Mouse (Mus musculus) hindlimb bud, embryonic 11.5 days (tissue): ENCODE measurements at regions not wholly inside any gene's neighbourhood (a gene's known extent, or its start where the extent isn't known, plus 50 kb on each side); places are given as distances from the start of the nearest gene placed in this dataset.

Source experiments
- DNase-seq: peaks from one replicate; pipeline ENCODE4 v3.0.0-alpha.2; 2012; ENCODE audit warnings: low read depth, low spot score; ENCODE audit errors: extremely low spot score

DNA sequence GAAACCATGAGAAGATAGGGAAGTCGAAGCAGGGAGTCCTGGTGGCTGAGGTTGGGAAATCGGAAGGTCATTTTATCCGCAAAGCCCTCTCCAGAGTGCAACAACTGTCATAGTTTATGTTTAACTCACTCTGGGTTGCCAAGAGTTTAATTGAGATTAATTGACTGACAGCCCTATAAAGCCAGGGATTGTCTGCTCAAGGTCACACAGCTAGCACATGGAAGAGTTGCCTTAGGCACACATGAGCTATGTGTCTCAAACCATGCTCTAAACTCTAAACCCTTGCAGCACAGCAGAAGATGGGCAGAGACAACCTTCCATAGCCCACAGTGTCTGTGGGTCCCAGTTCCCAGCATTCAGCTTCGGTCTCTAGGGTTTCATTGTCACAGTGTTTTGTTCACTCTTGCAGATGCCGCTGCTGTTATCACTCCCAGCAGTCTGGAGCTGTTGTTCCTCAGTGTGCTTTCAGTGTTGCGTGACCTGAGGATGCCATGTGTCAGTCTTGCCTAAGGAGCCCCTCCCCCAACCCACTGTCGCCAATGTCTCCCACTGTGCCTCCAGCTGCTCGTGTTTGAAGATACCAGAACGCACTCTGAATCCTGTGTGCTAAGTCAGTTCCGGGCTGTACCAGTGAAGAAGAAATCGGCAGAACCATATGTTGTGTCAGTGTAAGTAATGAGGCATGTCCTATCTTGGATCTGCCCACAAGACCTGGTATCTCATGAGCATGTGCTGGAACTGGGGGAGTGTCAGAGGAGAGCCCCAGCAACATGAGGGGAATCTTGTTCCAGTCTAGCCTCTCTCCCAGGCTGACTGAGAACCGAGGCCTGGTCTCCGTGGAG lies 179.5 kb upstream of the Klf4 start:
- no peak for DNase-seq

DNA sequence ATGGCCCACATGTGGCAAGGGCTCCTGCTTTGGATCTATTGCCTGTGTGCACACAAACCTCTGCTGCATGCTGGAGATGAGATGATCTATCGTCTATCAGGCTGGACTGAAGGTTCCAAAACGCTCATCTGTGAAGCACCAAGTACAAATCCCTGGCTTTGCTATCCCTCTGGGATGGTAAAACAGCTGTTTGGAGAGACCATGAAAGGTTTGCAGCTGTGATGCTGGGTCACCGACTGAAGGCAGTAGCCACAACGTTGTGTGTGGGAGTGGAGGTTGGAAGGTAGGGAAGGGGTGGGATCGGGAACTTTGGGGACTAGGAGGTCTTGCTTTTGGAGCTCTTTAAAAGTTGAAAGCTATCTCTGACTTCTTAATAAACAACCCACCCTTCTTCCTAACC lies 178.2 kb upstream of the Klf4 start:
- DNase-seq: no peak

DNA sequence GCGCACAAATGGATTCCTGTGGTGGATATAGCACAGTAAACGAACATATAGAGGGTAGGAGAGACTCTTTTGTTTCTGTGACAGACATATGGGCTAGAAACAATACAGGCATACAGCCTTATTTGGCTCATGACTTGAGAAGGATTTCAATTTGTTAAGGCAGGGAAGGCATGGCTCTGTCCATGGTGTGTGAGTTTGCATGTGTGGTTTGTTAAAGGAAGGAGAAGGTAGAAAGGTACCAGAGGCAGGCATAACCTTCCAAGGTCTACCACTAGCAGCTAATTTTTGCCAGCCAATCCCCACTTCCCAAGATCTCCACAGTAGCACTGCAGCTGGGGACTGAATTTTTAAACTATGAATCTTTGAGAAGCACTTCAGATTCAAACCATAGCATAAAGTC lies 176.5 kb upstream of the Klf4 start:
- no peak for DNase-seq

DNA sequence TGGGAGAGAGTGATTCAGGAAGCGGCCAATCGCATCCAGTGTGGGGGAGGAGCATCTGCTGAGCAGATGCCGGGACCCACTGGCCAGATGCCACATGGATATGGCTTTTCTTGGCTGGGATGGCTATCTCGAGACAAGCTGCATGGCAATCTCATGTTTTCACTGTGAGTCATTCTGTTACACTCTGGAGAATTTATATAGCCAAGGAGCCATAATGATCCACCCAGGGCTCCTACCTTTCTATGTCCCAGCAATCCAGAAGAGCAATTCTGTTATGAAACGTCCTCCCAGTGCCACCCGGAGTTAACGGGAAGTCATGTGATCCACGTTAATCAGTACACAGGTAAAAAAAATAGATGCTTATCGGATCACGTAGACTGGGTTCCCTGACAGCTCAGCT lies 175.7 kb upstream of the Klf4 start:
- DNase-seq: no peak

DNA sequence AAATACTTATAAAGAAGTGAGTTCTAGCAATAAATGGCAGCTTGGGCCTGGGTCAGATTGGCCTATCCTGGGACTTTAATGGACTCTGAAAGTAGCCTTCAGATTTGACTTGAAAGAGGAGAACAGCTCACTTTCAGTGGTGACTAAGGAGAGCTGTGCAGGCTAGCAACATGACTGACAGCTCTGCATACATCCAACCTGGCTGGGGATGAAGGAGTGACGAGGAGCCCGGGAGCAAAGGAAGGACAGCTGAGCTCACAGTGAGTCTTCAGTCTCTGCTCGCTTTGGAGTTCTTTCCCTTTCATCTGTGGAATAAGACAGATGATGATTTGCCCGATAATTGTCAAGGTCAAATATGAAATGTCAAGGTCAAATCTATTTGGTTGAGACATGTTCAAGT lies 172.7 kb upstream of the Klf4 start:
- no peak for DNase-seq

DNA sequence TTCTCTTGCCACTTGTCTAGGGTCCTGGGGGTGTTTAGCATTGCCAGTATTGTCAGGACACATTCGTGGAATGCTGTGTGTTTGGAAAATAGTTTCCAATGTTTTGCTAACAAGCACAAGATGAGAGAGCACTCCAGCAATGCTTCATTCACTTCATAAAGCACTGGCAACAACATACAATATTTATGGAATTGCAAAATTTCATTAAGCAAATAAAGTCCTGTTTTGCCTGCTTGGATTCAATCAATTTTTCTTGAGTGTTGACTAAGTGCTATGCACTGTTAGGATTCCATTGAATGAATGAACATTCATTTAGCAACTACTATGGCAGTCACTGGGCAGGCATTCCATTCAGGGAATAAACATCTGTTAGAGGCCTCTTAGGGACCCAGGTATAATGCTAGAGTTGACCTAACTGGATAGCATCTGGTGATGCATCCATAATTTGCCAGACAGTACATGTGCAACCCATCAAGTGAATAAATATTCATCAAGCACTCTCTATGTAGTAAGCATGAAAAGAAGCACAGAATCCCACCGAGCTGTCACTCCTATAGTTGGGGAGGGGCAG lies 171.2 kb upstream of the Klf4 start:
- DNase-seq: no peak

DNA sequence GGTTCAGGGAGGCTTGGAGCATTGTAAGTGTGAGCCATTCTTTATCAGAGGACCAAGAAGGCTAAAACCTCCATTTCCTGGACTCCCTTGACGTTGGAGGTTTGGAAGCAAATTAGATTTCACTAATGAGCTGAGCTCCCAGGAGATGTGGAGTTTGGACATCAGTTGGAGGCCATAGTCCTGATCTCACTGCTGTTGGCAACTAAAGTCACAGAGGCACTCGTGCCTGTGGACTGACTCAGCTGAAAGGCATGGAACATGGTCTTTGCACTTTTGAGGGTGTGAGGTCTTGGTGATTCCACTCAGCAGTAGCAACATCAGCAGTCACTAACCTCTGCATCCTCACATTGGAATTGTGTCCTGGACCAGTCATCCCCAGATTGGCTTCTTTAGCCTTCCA lies 169.1 kb upstream of the Klf4 start:
- DNase-seq: no peak

DNA sequence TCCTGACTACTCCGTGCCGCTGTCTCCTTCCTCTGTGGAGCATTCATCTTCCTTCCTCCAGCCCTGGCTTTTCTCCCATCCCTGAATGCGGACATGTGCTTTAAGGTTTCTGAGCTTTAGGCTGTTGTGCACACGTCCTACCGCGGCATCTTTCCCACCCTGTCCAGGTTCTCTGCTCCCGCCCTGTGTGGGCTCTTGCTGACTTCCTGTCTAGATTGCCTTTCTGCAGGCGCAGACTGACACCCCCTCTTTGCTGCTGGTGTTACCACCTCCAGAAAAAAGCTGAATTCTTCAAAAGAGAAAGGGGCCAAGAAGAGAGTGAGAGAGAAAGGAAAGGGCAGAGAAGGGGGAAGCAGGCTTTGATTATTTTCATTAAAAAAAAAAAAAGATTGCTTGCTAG lies 167.7 kb upstream of the Klf4 start:
- no peak for DNase-seq

DNA sequence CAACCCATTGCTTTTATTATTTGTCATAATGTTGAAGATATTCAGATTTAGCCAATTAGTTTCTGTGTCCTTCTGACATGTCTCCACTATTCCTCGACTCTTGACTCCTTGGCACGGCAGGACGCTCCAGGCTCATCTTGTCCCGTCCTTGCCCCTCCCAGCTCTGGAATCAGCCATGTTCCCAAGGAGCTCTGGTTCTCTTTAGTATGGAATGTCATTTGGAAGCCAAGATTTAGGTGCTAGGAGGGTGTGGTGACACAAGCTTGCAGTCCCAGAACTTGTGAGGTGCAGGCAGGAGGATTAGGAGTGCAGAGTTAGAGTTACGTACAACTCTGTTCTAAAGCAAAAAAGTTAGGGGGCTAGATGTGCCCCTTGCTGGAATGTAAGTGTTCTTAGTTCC lies 166.9 kb upstream of the Klf4 start:
- no peak for DNase-seq

DNA sequence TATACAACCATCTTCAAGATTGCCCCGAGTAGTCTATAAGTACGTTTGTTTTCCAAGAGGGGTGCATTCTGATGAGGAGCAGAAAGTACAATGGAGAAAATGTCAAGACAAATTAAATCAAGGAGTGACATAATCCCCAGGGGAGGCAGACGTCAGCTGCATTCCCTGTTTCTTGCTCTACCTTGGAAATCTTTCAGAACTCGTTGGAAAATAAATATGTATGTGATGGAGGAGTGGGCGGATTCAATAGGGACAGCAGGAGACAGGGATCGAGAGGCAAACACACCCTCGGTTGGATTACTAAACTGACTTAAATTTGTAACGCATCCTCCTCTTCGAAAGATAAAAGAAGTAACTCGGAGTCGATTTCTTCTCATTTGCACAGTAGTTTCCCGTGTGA lies 164.8 kb upstream of the Klf4 start:
- no peak for DNase-seq

DNA sequence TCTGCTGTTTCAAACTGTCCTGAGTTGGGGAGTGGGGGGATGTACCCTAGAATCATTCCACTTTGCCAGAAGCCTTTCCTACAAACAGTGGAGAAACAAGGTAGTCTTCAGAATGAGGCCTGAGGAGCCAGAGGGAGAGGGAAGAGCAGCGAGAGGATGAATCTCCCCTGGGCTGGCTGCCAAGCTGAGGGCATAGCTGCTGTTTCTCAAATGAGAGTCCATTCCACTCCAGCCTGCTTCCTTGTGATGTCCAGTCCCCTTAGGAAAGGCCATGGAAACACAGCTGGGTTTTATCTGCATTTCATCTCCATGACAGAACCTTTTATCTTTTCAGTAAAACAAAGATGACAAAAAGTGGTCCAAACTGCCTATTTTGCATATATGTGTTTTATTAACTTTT lies 164.2 kb upstream of the Klf4 start:
- DNase-seq: no peak

DNA sequence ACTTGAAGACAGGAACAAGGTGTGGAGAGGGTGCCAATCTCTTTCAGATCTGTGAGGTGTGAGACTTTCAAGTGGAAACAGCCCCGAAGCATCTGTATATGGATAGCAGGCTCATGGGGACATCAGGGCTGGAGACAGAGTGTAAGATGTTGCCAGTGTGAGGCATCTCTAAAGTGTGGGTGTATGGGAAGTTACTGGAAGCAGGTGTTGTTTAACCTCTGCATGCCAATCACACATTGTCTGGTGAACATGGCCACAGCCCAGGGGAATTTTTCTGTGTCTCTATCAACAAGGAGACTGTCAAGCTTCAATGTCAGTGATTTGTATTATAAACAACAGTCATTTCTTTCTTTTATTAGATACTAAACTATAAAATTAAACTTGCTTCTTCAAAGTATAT lies 163.0 kb upstream of the Klf4 start:
- DNase-seq: no peak

DNA sequence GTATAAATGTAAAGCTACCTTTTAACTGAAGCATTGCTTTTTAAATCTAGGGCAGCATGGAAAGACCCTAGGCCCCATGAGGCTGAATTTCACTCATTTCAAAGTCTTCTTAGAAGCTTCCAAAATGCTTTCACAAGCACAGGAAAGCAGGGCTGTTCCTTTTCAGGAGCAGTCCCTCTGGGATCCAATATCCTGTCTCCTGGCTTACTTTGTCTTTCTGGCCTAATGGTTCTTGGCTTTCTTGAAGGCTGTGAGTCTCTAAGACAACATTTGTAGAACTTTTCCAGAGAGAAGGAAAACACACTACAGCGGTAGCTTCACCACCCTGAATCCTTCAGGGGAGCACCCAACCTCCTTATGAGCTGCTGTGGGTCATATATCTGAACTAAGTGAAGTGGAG lies 157.2 kb upstream of the Klf4 start:
- no peak for DNase-seq

DNA sequence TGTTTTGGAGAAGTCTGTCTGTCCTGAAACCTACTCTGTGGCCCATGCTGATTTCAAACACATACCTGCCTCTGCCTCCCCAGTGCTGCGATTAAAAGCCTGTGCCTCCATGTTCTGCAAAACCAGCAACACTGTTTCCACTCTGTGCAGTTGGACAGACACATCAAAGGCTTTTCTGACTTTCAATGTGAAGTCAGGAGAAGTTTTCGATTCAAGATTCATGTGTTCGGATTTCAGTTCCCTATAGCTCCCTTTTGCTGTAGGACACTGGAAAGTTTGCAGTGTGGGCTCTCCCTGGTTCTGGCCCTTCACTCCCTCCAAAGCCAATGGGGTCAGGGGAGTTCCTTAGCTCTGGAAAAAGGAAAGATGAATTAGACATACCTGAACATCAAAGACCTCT lies 154.5 kb upstream of the Klf4 start:
- DNase-seq: no peak

DNA sequence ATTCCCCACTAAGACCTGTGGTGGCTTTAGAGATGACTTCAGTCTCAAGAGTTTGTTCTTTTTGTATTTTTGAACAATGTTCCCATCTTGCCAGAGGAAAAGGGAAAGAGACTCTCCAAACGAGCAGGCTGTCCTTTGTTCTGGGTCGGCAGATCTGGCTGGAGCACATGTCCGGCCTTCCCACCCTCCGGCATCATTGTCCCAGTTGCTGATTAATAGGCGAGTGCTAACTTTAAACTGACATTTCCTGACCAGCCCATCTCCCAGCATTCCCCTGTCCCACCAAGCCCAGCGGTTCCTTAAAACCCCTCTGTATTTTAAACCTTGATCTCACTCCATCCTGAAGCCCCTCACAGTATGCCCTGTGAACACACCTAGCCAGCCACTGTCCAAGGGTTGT lies 140.0 kb upstream of the Klf4 start:
- DNase-seq: no peak

DNA sequence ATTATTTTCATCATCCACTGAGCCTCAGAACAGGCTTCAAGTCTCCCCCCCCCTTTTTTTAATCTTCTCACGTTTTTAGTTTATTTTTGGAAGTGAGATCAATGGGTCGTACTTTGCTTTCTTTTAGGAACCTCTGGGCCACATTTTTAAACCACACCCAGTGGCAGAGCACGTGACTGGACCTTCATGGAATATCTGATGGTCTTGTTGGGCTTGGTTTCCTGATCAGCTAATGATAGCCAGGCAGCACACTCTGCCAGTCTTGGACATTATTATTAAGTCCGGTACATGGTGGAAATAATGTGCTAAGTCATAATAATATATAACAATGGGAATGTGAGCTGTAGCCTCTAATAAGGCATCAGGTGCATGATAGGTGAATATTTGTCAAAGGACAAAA lies 138.0 kb upstream of the Klf4 start:
- no peak for DNase-seq

DNA sequence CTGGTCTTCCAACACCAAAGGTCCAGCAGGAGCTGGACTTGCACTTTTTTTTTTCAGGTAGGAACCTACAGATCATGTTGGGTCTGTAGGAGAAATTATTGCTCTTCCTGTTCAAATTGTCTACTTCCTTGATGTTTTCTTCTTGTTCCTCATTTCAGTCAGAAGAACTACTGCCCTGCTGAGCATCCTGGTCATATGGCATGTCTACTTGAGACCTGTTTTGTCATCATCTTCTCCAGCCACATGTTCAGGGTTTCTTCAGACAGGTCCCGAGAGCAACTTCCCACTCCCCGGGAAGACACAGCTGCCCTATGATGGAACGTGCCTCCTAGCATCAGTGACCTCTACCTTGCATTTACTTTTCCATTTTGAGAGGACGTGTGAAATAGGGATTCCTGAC lies 132.6 kb upstream of the Klf4 start:
- DNase-seq: no peak

DNA sequence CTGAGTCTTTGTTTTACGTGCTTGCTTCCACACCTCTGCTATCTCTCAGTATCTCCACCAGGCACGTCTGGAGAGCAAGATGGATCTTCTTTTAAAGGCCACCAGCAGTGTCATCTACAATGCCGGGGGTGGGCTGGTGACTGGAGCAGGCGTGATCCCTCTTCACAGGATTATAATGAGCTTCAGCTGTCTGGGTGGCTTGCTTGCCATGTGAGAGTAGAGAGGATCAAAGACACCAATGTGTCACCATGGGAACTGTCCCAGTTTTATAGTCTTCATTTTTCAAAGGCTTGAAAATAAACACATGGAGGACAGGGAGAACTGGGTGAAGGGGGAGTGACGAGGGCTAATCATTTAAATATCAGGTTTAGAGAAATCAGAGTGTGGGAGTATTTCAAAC lies 131.6 kb upstream of the Klf4 start:
- no peak for DNase-seq

DNA sequence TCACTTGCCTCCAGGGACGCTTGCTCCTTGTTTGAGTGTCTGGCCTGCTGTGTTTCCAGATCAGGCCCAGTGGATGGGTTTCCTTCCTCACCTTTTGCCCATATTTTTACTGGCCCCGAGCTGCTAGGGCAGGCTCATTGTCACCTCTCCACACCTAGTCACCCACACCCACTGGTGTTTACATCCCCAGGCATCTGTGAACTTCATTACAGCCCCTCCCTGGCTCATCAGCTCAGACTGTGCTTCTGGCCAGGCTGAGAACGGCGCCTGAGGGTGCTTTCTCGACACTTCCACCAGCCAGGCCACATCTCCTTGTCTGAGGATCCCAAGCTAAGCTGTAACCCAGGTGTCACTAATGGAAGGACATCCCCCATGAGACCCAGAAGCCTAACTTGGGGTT lies 129.8 kb upstream of the Klf4 start:
- DNase-seq: no peak

DNA sequence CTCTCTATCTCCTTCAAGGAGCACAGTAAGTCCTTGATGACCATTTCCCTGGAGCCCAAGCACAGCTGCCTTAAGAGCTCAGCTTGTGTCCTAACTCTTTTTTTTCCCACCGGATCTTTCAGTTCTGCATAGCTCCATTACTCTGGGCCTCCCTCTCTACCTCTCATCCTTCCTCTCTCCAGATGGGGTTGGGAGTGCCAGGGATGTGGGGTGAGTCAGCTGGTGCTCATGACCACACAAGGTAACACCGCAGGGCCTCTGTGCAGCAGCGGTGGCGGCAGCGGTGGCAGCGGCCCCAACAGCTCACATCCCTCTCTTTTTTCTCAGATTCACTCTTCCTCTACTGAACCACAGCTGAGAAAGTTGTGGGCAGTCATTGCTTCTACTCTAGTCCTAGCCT lies 126.6 kb upstream of the Klf4 start:
- DNase-seq: no peak

DNA sequence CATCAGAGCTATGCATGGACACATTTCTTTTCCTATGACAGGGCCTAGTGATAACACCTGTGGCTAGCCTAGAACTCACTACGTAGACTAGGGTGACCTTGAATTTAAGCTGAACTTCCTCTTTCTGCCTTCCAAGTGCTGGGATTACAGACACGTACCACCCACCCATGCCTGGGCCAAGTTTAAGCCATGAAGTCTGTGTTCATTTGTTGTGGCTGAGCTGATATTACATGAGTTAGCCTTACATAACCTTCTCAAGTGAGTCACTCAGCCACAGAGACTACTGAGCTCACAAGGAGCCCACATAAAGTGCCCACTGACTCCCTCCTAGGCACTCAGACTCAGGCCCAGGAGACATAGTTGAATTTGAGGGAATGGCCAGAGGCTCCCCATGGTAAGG lies 123.1 kb upstream of the Klf4 start:
- DNase-seq: no peak

DNA sequence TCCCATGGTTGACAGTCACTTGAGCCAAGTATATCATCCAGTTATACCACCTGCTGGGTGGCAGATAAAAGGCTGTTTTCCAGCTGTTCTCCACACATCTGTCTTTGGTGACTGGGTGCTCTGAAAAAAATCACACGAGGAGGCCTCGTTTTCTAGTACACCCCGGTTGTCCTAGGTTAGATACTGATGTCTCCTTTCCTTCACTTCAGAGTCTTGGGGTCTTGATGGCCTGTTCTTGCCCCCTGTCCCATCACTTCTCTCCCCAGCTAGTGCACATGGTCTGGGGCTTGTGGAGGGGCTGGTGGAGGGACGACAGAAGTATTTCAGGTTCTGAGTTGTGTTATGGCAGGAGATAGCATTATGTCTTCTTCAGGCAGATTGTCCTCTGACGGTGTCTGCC lies 120.4 kb upstream of the Klf4 start:
- DNase-seq: no peak

DNA sequence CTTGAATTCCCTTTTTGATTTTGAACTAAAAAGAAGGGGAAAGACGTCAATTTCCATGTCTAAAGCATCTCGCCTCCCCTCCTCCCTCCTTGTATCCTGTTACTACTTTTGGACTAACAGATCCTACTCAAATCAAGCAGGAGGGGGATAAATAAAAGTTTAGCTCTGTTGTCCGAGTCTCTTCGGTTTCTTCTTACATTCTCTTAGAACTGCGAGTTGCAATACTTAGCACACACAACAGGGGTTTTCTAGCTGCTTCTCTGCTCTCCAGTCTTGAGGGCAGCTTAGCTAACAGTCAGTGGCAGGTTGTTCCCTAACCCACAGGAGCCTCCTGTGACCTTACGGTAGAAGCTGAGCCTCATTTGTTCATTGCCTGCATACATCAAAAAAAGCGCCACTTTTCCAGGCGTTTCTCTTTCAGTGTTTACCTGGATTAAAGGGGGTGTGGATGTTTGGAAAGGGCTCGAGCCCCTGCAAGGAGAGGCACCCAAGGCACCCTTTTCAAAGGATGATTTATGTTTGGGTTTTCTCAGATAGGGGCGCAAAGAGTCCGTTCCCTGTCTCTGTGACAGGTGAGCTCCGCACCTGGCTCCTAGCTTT lies 119.6 kb upstream of the Klf4 start:
- no peak for DNase-seq
